Mouse (Mus musculus): ENCODE data around the gene Mrps6. TPM values are rescaled to one million over a fixed set of nuclear protein-coding genes. Genes with fewer than 3 reads are reported as not detected.

The Mrps6 gene
- total and polyA plus RNA-seq, 3 experiments = 10.1 to 23.2 (median 16.6) TPM

GRCm38 (mm10) chr16:92022494-92023283 lies 35.4 kb upstream of the Mrps6 start:
- DNase-seq (ENCODE audit: low spot score) (no peak), ATAC-seq (ENCODE audit: extremely low read depth, insufficient number of reproducible peaks, low FRiP score, poor library complexity, severe bottlenecking) (no peak)
- Histone ChIP-seq H3K27me3 (ENCODE audit: insufficient read depth, low read length) (peaks cover 32% of the 10 kb centered on the region), H3K4me3 (ENCODE audit: low read depth, low read length) (no peak overlapping the region), H3K9me3 (replicated peaks) (no peaks in the 10 kb centered on the region), H3K36me3 (replicated peaks) (no peaks in the 10 kb centered on the region), H3K4me1 (ENCODE audit: insufficient read depth, low read depth, low read length) (peaks cover 9% of the 10 kb centered on the region)
- no peak for TF ChIP-seq POLR2AphosphoS5 (IDR thresholded peaks at IDR 0.05; ENCODE audit: insufficient replicate concordance, low read depth, low read length)

DNA sequence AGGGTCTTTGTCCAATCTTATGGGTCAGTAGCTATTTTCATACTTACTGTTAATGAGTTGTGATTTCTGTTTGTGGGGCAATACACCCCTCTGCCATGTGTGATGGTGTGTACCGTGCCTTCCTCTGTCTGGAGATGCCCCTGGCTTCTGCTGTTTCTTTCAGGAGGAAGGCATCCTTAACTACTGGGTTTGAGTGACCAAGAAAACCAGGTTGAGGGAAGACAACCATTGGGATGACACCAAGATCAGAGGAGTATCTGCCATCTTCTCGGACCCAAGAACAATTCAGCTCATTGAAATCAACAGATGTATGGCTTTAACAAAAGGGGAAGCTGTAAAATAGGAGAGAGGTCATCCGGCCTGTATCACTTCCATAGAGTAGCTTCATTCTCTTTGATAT lies 24.8 kb upstream of the Mrps6 start:
- ATAC-seq (ENCODE audit: extremely low read depth, insufficient number of reproducible peaks, low FRiP score, poor library complexity, severe bottlenecking) (no peak), DNase-seq (ENCODE audit: low spot score) (no peak)
- peaks cover 32% of the 10 kb centered on the region for H3K27me3 ChIP-seq (ENCODE audit: insufficient read depth, low read length)
- H3K4me3 ChIP-seq (ENCODE audit: low read depth, low read length) = no peak overlapping the region
- H3K4me1 ChIP-seq (ENCODE audit: insufficient read depth, low read depth, low read length) = no peaks in the 10 kb centered on the region
- TF ChIP-seq GATA1 (IDR thresholded peaks at IDR 0.05; ENCODE audit: borderline replicate concordance, low read length) = no peak
- TF ChIP-seq GATA2 (IDR thresholded peaks at IDR 0.05; ENCODE audit: borderline replicate concordance, low read depth, low read length) = no peak
- no peak for TF ChIP-seq POLR2AphosphoS5 (IDR thresholded peaks at IDR 0.05; ENCODE audit: insufficient replicate concordance, low read depth, low read length)
- no peak for TF ChIP-seq CTCF (IDR thresholded peaks at IDR 0.05; ENCODE audit: low read depth, low read length)
- TF ChIP-seq TAL1 (conservative IDR thresholded peaks at IDR 0.05; ENCODE audit: low read depth, low read length) = no peak
- no peaks in the 10 kb centered on the region for H3K36me3 ChIP-seq (replicated peaks)
- no peaks in the 10 kb centered on the region for H3K9me3 ChIP-seq (replicated peaks)

DNA sequence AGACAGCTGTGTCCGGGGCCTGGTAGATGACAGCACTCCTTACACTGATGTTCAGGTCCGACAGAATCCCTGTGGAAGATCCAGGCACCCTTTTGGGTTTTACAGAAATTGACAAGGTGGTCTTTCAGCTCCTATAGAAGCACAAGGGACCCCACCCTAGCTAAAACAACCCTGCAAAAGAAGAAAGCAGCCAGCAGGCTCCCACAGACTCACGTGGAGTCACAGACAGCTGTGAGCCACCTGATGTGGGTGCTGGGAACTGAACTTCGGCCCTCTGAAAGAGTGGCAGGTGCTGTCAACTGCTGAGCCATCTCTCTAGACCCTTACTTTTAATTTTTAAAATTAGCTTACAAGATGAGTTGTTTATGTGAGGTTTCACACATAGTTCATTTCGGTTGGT lies 23.4 kb upstream of the Mrps6 start:
- Histone ChIP-seq H3K9me3 (replicated peaks) (no peaks in the 10 kb centered on the region), H3K36me3 (replicated peaks) (no peaks in the 10 kb centered on the region), H3K4me3 (ENCODE audit: low read depth, low read length) (no peak overlapping the region), H3K27me3 (ENCODE audit: insufficient read depth, low read length) (peaks cover 31% of the 10 kb centered on the region), H3K4me1 (ENCODE audit: insufficient read depth, low read depth, low read length) (no peaks in the 10 kb centered on the region)
- DNase-seq (ENCODE audit: low spot score) = no peak
- ATAC-seq (ENCODE audit: extremely low read depth, insufficient number of reproducible peaks, low FRiP score, poor library complexity, severe bottlenecking) = no peak
- TF ChIP-seq GATA2 (IDR thresholded peaks at IDR 0.05; ENCODE audit: borderline replicate concordance, low read depth, low read length) (no peak), TAL1 (conservative IDR thresholded peaks at IDR 0.05; ENCODE audit: low read depth, low read length) (no peak), GATA1 (IDR thresholded peaks at IDR 0.05; ENCODE audit: borderline replicate concordance, low read length) (no peak), CTCF (IDR thresholded peaks at IDR 0.05; ENCODE audit: low read depth, low read length) (no peak), POLR2AphosphoS5 (IDR thresholded peaks at IDR 0.05; ENCODE audit: insufficient replicate concordance, low read depth, low read length) (no peak)

- Histone ChIP-seq H3K9me3 (replicated peaks) (no peaks in the 10 kb centered on the region), H3K36me3 (replicated peaks) (no peaks in the 10 kb centered on the region), H3K27me3 (ENCODE audit: insufficient read depth, low read length) (peaks cover 18% of the 10 kb centered on the region; the same call in 1 of the 2 replicates), H3K4me1 (ENCODE audit: insufficient read depth, low read depth, low read length) (no peaks in the 10 kb centered on the region), H3K4me3 (ENCODE audit: low read depth, low read length) (no peak overlapping the region)
- DNase-seq (ENCODE audit: low spot score) (no peak), ATAC-seq (ENCODE audit: extremely low read depth, insufficient number of reproducible peaks, low FRiP score, poor library complexity, severe bottlenecking) (no peak)
- no peak for TF ChIP-seq GATA2 (IDR thresholded peaks at IDR 0.05; ENCODE audit: borderline replicate concordance, low read depth, low read length)
- no peak for TF ChIP-seq TAL1 (conservative IDR thresholded peaks at IDR 0.05; ENCODE audit: low read depth, low read length)
- no peak for TF ChIP-seq CTCF (IDR thresholded peaks at IDR 0.05; ENCODE audit: low read depth, low read length)
- TF ChIP-seq POLR2AphosphoS5 (IDR thresholded peaks at IDR 0.05; ENCODE audit: insufficient replicate concordance, low read depth, low read length) = no peak
- TF ChIP-seq GATA1 (IDR thresholded peaks at IDR 0.05; ENCODE audit: borderline replicate concordance, low read length) = no peak
These were observed 21.4 kb upstream of the Mrps6 start for GRCm38 (mm10) chr16:92036701-92037100.

DNA sequence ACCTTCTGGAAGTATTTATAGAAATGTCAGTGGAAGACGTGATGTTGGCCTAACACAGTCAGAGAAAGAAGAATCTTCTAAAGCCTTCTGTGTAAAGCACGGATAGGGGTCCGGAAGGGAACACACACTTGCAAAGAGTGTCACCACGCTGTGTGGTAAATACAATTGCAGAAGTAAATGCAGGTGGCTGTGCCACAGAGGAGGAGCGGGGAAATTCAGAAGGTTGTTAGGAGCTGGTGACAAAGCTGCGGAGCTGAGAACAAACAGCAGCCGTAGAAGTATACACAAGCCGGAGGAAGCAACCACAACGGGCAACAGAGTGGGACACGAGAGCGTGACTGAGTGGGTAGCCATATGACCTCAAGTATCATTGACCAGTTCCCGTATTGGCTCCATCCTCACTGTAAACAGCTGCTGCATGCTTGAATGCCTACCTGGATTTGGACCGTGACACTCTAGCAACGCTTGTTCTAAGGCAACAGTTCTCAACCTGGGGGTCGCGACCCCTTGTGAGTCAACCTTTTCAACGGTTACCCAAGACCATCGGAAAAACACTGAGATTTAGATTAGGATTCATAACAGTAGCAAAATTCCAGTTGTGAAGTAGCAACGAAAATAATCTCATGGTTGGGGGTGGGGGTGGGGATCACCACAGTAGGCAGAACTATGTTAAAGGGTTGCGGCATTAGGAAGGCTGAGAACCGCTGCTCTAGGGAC lies 20.0 kb upstream of the Mrps6 start:
- Histone ChIP-seq H3K36me3 (replicated peaks) (no peaks in the 10 kb centered on the region), H3K4me1 (ENCODE audit: insufficient read depth, low read depth, low read length) (no peaks in the 10 kb centered on the region), H3K9me3 (replicated peaks) (no peaks in the 10 kb centered on the region), H3K4me3 (ENCODE audit: low read depth, low read length) (no peak overlapping the region), H3K27me3 (ENCODE audit: insufficient read depth, low read length) (peaks cover 14% of the 10 kb centered on the region; the same call in 1 of the 2 replicates)
- ATAC-seq (ENCODE audit: extremely low read depth, insufficient number of reproducible peaks, low FRiP score, poor library complexity, severe bottlenecking) (no peak), DNase-seq (ENCODE audit: low spot score) (no peak)
- TF ChIP-seq POLR2AphosphoS5 (IDR thresholded peaks at IDR 0.05; ENCODE audit: insufficient replicate concordance, low read depth, low read length) (no peak), GATA1 (IDR thresholded peaks at IDR 0.05; ENCODE audit: borderline replicate concordance, low read length) (no peak), CTCF (IDR thresholded peaks at IDR 0.05; ENCODE audit: low read depth, low read length) (no peak), TAL1 (conservative IDR thresholded peaks at IDR 0.05; ENCODE audit: low read depth, low read length) (no peak), GATA2 (IDR thresholded peaks at IDR 0.05; ENCODE audit: borderline replicate concordance, low read depth, low read length) (no peak)

- DNase-seq (ENCODE audit: low spot score) (no peak), ATAC-seq (ENCODE audit: extremely low read depth, insufficient number of reproducible peaks, low FRiP score, poor library complexity, severe bottlenecking) (no peak)
- Histone ChIP-seq H3K4me1 (ENCODE audit: insufficient read depth, low read depth, low read length) (no peaks in the 10 kb centered on the region), H3K4me3 (ENCODE audit: low read depth, low read length) (no peak overlapping the region), H3K36me3 (replicated peaks) (no peaks in the 10 kb centered on the region), H3K27me3 (ENCODE audit: insufficient read depth, low read length) (peaks cover 14% of the 10 kb centered on the region), H3K9me3 (replicated peaks) (no peaks in the 10 kb centered on the region)
- no peak for TF ChIP-seq TAL1 (conservative IDR thresholded peaks at IDR 0.05; ENCODE audit: low read depth, low read length)
- TF ChIP-seq POLR2AphosphoS5 (IDR thresholded peaks at IDR 0.05; ENCODE audit: insufficient replicate concordance, low read depth, low read length) = no peak
- TF ChIP-seq CTCF (IDR thresholded peaks at IDR 0.05; ENCODE audit: low read depth, low read length) = no peak
- no peak for TF ChIP-seq GATA1 (IDR thresholded peaks at IDR 0.05; ENCODE audit: borderline replicate concordance, low read length)
These were observed 18.6 kb upstream of the Mrps6 start for GRCm38 (mm10) chr16:92039421-92039820.

All from G1E (cell line).